In the genomic region with DNA sequence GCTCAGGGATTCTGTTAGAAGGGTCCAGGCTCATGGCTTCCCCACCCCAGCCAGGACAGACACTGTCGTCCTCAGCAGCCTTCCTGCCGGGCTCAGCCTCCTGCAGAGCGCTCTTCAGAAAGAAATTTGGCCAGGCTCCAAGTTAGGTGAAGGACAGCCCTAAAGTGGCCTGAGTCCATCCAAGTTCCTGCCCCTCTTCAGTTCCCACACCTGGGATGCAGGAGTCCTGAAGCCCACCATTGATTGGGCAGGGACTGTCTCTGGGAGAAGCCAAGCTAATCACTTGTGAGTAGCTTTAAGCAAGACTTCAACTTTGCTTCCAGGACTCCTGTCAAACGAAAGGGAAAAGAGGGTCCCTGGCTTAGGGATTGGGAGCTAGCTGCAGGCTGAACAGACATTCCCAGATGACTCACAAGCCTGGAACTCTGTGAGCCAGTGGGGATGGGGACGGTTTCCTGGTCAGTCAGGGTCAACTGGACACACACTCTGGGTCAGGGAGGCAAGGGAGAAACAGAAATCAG, we compare ENCODE assay signal across 8 mouse cellular contexts. TPM values are rescaled to one million over a fixed set of nuclear protein-coding genes. Genes with fewer than 3 reads are reported as not detected.
DNase-seq lines count a peak whose midpoint lies in the region; ATAC-seq and TF ChIP-seq lines count a peak whose summit lies in the region.
"Had no signal": no experiment of that assay in that cellular context is flagged by ENCODE, and none has a peak within 500 bp of the region (broad histone marks: within the 10 kb centered on the region; RNA-seq: fewer than 3 reads in every experiment).

No protein-coding gene starts in this region.

- H3K4me2 ChIP-seq in kidney, embryonic 15.5 days, result peak overlapping the region; percentile 44; the same call in 1 of the 2 replicates
- peak overlapping the region; percentile 6; the same call in 1 of the 2 replicates for H3K4me2 ChIP-seq in heart, embryonic 11.5 days
- H3K4me2 ChIP-seq in limb, embryonic 14.5 days (replicated peaks; ENCODE audit: low read depth, low read length, severe bottlenecking), result no peak overlapping the region; the same call in 1 of the 2 replicates

- ATAC-seq in kidney, embryonic 15.5 days (replicated peaks; ENCODE audit: low FRiP score), result no peak
- ATAC-seq in heart, embryonic 11.5 days (replicated peaks; ENCODE audit: insufficient number of reproducible peaks, low FRiP score, low TSS enrichment), result no peak
- no peak for ATAC-seq in limb, embryonic 14.5 days (ENCODE audit: low FRiP score, low read depth)

- DNase-seq in kidney, adult 8-10 months, result no peak
- DNase-seq in adipocyte (ENCODE audit: low spot score), result peak; percentile 59
- peak; percentile 38 for DNase-seq in limb, embryonic 14.5 days (ENCODE audit: low spot score)
- DNase-seq in ovary, postnatal 10 days (ENCODE audit: low spot score), result no peak
- DNase-seq in cerebellum, adult 11 months, result no peak
- DNase-seq: cerebellum, adult 8-10 months had no signal

- 16% methylated on average over 5 of the region's 5 CpGs for WGBS in kidney, embryonic 15.5 days
- 8% methylated on average over 5 of the region's 5 CpGs for WGBS in heart, embryonic 11.5 days (ENCODE audit: insufficient replicate concordance)
- 20% methylated on average over 5 of the region's 5 CpGs for WGBS in limb, embryonic 14.5 days

- no peak overlapping the region for H3K9ac ChIP-seq in kidney, embryonic 15.5 days
- peak overlapping the region; percentile 29; the same call in 1 of the 2 replicates for H3K9ac ChIP-seq in heart, embryonic 11.5 days (ENCODE audit: low read depth, low read length)
- no peak overlapping the region for H3K9ac ChIP-seq in limb, embryonic 14.5 days (ENCODE audit: low read depth, low read length, severe bottlenecking)

- no peaks in the 10 kb centered on the region for H3K9me3 ChIP-seq in kidney, embryonic 15.5 days (replicated peaks)
- no peaks in the 10 kb centered on the region for H3K9me3 ChIP-seq in heart, embryonic 11.5 days (replicated peaks; ENCODE audit: control insufficient read depth, low read length)
- H3K9me3 ChIP-seq in limb, embryonic 14.5 days (ENCODE audit: control insufficient read depth, low read length), result no peaks in the 10 kb centered on the region

- H3K27ac ChIP-seq in kidney, embryonic 15.5 days, result peak overlapping the region; percentile 96
- peak overlapping the region; percentile 73 for H3K27ac ChIP-seq in heart, embryonic 11.5 days (ENCODE audit: low read depth, low read length)
- peak overlapping the region; percentile 94 for H3K27ac ChIP-seq in limb, embryonic 14.5 days (replicated peaks; ENCODE audit: low read depth, low read length)

- H3K4me3 ChIP-seq in kidney, embryonic 15.5 days (replicated peaks), result no peak overlapping the region
- no peak overlapping the region for H3K4me3 ChIP-seq in heart, embryonic 11.5 days (ENCODE audit: low read depth, low read length)
- no peak overlapping the region for H3K4me3 ChIP-seq in limb, embryonic 14.5 days (replicated peaks; ENCODE audit: low read length)

- H3K4me1 ChIP-seq in kidney, embryonic 15.5 days, result peaks cover 50% of the 10 kb centered on the region
- peaks cover 35% of the 10 kb centered on the region for H3K4me1 ChIP-seq in heart, embryonic 11.5 days (ENCODE audit: control insufficient read depth, insufficient read depth, low read length)
- peaks cover 40% of the 10 kb centered on the region for H3K4me1 ChIP-seq in limb, embryonic 14.5 days (ENCODE audit: control insufficient read depth, insufficient read depth, low read length)

- H3K36me3 ChIP-seq in kidney, embryonic 15.5 days, result no peaks in the 10 kb centered on the region
- H3K36me3 ChIP-seq in heart, embryonic 11.5 days (ENCODE audit: control insufficient read depth, insufficient read depth, low read length), result no peaks in the 10 kb centered on the region
- no peaks in the 10 kb centered on the region for H3K36me3 ChIP-seq in limb, embryonic 14.5 days (ENCODE audit: control insufficient read depth, insufficient read depth, low read length)

- no peak for TF ChIP-seq POLR2A in limb, embryonic 14.5 days (IDR thresholded peaks at IDR 0.05; ENCODE audit: borderline replicate concordance, extremely low read depth, insufficient read depth, insufficient read length)

- peaks cover under 1% of the 10 kb centered on the region; the same call in 1 of the 2 replicates for H3K27me3 ChIP-seq in kidney, embryonic 15.5 days
- no peaks in the 10 kb centered on the region; the same call in 1 of the 2 replicates for H3K27me3 ChIP-seq in heart, embryonic 11.5 days (ENCODE audit: control insufficient read depth, insufficient read depth, low read length)
- H3K27me3 ChIP-seq in limb, embryonic 14.5 days (ENCODE audit: control insufficient read depth, insufficient read depth, low read length), result no peaks in the 10 kb centered on the region

RNA-seq across cellular contexts. Expression of gene Col1a1, which starts 8.2 kb away (rescaled TPM):
- polyA plus RNA-seq in kidney, embryonic 15.5 days (2015; fragmentation: Nextera tagmentation; extraction: Ambion mirVana), result 1,101 and 1,120 TPM in 2 replicates
- polyA plus RNA-seq in heart, embryonic 11.5 days (2014; fragmentation: Nextera tagmentation; extraction: Ambion mirVana), result 129 and 157 TPM in 2 replicates
- 1,421 and 1,570 TPM in 2 replicates for polyA plus RNA-seq in limb, embryonic 14.5 days (2012; rRNA removed)
- polyA plus RNA-seq in limb, embryonic 14.5 days (2014; fragmentation: Nextera tagmentation; extraction: Ambion mirVana), result 2,528 and 2,873 TPM in 2 replicates

RNA-seq across cellular contexts. Expression of gene Hils1, which starts 39.6 kb away (rescaled TPM):
- not detected in 2 replicates for polyA plus RNA-seq in kidney, embryonic 15.5 days (2015; fragmentation: Nextera tagmentation; extraction: Ambion mirVana)
- polyA plus RNA-seq in heart, embryonic 11.5 days (2014; fragmentation: Nextera tagmentation; extraction: Ambion mirVana), result 0.24 TPM in 1 of 2 replicates, not detected in the other
- 0.41 and 0.58 TPM in 2 replicates for polyA plus RNA-seq in limb, embryonic 14.5 days (2012; rRNA removed)
- 0.29 TPM in 1 of 2 replicates, not detected in the other for polyA plus RNA-seq in limb, embryonic 14.5 days (2014; fragmentation: Nextera tagmentation; extraction: Ambion mirVana)

RNA-seq across cellular contexts. Expression of gene Sgca, which starts 48.3 kb away (rescaled TPM):
- 1.2 and 1.7 TPM in 2 replicates for polyA plus RNA-seq in kidney, embryonic 15.5 days (2015; fragmentation: Nextera tagmentation; extraction: Ambion mirVana)
- 24.7 and 25.3 TPM in 2 replicates for polyA plus RNA-seq in heart, embryonic 11.5 days (2014; fragmentation: Nextera tagmentation; extraction: Ambion mirVana)
- polyA plus RNA-seq in limb, embryonic 14.5 days (2012; rRNA removed), result 19.4 and 32.9 TPM in 2 replicates
- 9.1 and 10.2 TPM in 2 replicates for polyA plus RNA-seq in limb, embryonic 14.5 days (2014; fragmentation: Nextera tagmentation; extraction: Ambion mirVana)

Comparison
In these comparisons a context has a peak if more than half of its experiments do, and no peak if none do; other contexts are left out.
1. DNase-seq: peak in adipocyte (single experiment) and limb, embryonic 14.5 days (single experiment); none in kidney, adult 8-10 months (0 of 2), ovary, postnatal 10 days (single experiment) and cerebellum, adult 11 months (single experiment).
2. Peak in every context shown above with its lines, with median percentiles within 50 percentile points of each other: H3K27ac ChIP-seq.